Mouse (Mus musculus) kidney, adult 2 months (tissue): ENCODE data around the gene Srsf1. TPM values are rescaled to one million over a fixed set of nuclear protein-coding genes. Genes with fewer than 3 reads are reported as not detected.

ENCODE experiments used
- DNase-seq: peaks from one replicate; pipeline ENCODE4 v3.0.0; 2021
- H3K27ac ChIP-seq: fragments of 200-500 bp; 2 replicates; pipeline ENCODE4 v1.5.1; 2012; ENCODE audit warnings: low read depth, low read length, control low read depth, inconsistent platforms; ENCODE audit not compliant: insufficient read depth
- H3K27me3 ChIP-seq: fragments of 200-500 bp; replicated peaks from 2 replicates; pipeline ENCODE4 v1.6.1; 2012; ENCODE audit warnings: mild to moderate bottlenecking, moderate library complexity, low read length, inconsistent platforms; ENCODE audit not compliant: control insufficient read depth, insufficient read depth
- H3K36me3 ChIP-seq: fragments of 200-500 bp; 2 replicates; pipeline ENCODE4 v1.6.1; 2012; ENCODE audit warnings: mild to moderate bottlenecking, moderate library complexity, low read length, inconsistent platforms; ENCODE audit not compliant: control insufficient read depth, insufficient read depth
- H3K4me1 ChIP-seq: fragments of 200-500 bp; 2 replicates; pipeline ENCODE4 v1.6.1; 2011; ENCODE audit warnings: low read length; ENCODE audit not compliant: control insufficient read depth, insufficient read depth
- H3K4me3 ChIP-seq: fragments of 200-500 bp; 2 replicates; pipeline ENCODE4 v1.5.1; 2011; ENCODE audit warnings: mild to moderate bottlenecking, low read depth, low read length, control low read depth; ENCODE audit not compliant: insufficient read depth
- CTCF ChIP-seq: fragments of 200-500 bp; conservative IDR thresholded peaks from 2 replicates; pipeline ENCODE4 v1.5.1; 2011; ENCODE audit warnings: low read depth, mild to moderate bottlenecking, control low read depth, low read length, moderate library complexity, mixed read lengths; ENCODE audit not compliant: insufficient read depth, insufficient read length
- POLR2A ChIP-seq: fragments of 200-500 bp; IDR thresholded peaks from one replicate; pipeline ENCODE4 v1.6.1; 2011; ENCODE audit warnings: low read depth, low read length, control low read depth
- WGBS: fragments of 180-500 bp; shearing (Covaris S2); methylation state at CpG from one replicate; pipeline ENCODE4 v1.1.7; 2018; 5-methylcytosine and 5-hydroxymethylcytosine counted together
- polyA plus RNA-seq: library from polyadenylated mRNA; depleted of rRNA; stranded (reverse); fragments of >200 nt; gene quantifications from 2 replicates; pipeline ENCODE4 v1.2.3, GENCODE M21; 2012; rRNA removed

The Srsf1 gene
- 56.6 and 59.8 TPM in 2 replicates for polyA plus RNA-seq

DNA sequence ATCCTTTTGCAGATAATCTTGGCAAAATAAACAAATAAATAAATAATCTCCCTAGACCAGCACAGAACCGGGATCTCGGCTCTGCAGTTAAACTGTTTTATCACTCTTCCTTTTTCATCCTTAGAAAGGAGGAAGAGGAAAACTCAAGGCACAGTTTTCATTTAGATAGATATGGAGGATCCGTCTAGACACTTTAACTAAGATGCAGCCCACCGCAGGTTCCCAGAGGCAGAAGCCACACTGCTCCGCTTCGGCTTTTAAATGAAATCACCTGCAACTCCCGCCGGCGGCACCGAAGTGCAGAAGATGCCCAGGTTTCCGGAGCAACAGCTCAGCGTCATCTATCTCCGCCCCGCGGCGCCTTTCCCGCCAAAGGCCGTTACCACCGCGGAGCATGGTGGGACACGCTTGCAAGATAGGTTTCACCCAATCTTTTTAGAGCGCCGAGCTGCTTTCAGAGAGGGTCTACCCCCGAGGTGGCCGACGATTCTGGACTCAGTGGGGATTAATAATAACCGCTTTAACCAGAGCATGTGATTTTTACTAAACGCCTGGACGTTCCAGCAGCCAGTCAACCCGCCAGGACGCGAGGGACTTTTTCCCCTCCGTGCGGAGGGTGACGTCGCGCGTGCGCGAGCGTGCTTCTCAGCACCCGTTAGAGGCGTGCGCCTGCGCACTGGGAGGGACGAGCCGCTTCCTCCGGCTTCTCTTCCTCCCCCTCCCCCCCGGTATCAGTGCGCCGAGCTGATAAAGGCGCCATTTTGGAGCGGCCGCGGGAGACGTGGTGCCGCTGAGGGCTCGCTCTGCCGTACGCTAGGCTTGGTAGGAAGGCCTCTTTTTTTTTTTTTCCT, at the start of gene Srsf1:
Gene Srsf1 (plus strand): TSS at position 430 of the 851 bp plus-strand sequence.
- no peaks in the 10 kb centered on the region; the same call in 1 of the 2 replicates for H3K36me3 ChIP-seq
- H3K4me1 ChIP-seq: peaks cover 3% of the 10 kb centered on the region; the same call in 1 of the 2 replicates
- H3K27ac ChIP-seq: peak within 1 kb of the TSS; percentile 98
- peak; percentile 93 for TF ChIP-seq POLR2A
- no peak for TF ChIP-seq CTCF
- no peaks in the 10 kb centered on the region for H3K27me3 ChIP-seq
- H3K4me3 ChIP-seq: peak within 1 kb of the TSS; percentile 92
- peak; percentile 99 for DNase-seq
- WGBS: under 1% methylated on average over 60 of the region's 60 CpGs

DNA sequence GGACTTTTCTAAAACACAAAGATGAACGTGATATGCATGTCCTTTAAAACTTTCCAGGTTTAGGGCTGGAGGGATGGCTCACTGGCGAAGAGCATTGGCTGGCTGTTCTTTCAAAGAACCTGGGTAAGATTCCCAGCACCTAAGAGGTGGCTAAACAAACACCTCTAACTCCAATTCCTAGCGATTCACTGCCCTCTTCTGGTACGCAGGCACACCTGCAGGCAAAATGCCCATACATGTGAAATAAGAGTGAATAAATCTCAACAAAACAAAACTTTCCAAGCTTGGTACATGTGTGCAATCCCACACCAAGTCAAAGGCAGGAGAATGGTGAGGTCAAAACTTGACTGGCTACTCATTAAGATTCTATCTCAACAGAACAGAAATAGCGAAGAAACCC, 47.4 kb upstream of the Srsf1 start:
- Histone ChIP-seq H3K36me3 (no peaks in the 10 kb centered on the region), H3K4me1 (no peaks in the 10 kb centered on the region), H3K4me3 (no peak overlapping the region), H3K27ac (no peak overlapping the region), H3K27me3 (no peaks in the 10 kb centered on the region)
- 93% methylated on average over 5 of the region's 5 CpGs for WGBS
- DNase-seq: no peak
- TF ChIP-seq CTCF (peak; percentile 43), POLR2A (no peak)

DNA sequence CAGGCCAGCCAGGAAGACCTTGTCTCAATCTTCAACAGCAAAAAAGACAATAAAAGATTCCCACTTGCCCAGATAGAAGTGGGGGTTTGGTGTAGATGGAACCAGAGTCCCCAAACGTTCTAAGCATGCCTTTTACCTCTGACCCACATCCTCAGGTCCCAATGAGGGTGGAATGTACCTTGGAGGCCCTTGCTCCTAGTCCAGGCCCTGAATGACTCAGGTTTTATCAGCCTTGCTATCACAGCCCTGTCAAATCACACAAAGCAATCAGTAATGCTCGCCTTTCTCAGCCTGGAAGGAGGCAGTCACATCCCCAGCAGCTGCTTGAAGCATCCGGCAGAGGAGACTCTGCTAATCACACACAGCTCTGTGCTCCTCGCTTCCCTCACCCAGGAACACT, 44.4 kb upstream of the Srsf1 start:
- TF ChIP-seq POLR2A (no peak), CTCF (no peak)
- Histone ChIP-seq H3K36me3 (no peaks in the 10 kb centered on the region), H3K27ac (no peak overlapping the region), H3K27me3 (no peaks in the 10 kb centered on the region), H3K4me1 (no peaks in the 10 kb centered on the region), H3K4me3 (no peak overlapping the region)
- no peak for DNase-seq
- 71% methylated on average over 4 of the region's 4 CpGs for WGBS

DNA sequence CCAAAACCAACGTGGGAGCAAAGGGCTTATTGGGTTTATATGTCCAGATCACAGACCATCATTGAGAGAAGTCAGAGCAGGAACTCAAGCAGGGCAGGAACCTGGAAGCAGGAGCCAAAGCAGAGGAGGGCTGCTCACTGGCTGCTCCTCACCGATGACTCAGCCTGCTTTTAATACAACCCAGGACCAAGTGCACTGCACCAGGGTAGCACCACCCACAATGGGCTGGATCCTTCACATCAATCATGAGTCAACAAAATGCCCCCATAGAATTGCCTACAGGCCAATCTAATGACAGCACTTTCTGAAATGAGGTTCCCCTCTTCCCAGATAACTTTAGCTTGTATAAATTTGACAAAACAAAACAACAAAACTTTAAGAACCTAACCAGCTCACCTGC, 43.0 kb upstream of the Srsf1 start:
- 56% methylated on average over 2 of the region's 2 CpGs for WGBS
- Histone ChIP-seq H3K4me1 (no peaks in the 10 kb centered on the region), H3K36me3 (no peaks in the 10 kb centered on the region), H3K4me3 (no peak overlapping the region), H3K27ac (no peak overlapping the region), H3K27me3 (no peaks in the 10 kb centered on the region)
- no peak for TF ChIP-seq POLR2A
- no peak for TF ChIP-seq CTCF
- no peak for DNase-seq

DNA sequence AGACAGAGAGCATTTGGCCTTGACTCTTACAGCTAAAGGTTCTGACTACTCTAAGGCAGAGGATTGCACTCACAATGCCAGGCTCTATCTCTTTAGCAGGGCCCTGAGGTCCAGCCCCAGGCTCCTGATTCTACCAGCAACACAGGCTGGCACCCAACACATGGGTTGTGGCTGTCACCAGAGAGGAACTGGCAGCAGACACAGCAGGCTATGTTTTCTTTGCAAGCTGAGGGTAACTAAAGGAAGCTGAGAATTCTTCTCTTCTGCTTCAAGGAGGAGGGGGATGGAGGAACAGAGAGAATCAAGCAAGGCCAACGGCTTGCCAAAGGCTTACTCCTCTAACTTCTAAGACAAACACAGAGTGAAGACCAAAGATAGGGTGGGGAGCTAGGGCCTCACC, 38.5 kb upstream of the Srsf1 start:
- no peaks in the 10 kb centered on the region for H3K36me3 ChIP-seq
- WGBS: 78% methylated on average over 1 of the region's 1 CpGs
- no peak overlapping the region for H3K4me3 ChIP-seq
- no peaks in the 10 kb centered on the region for H3K27me3 ChIP-seq
- TF ChIP-seq CTCF (no peak), POLR2A (no peak)
- no peaks in the 10 kb centered on the region for H3K4me1 ChIP-seq
- no peak for DNase-seq
- H3K27ac ChIP-seq: no peak overlapping the region

DNA sequence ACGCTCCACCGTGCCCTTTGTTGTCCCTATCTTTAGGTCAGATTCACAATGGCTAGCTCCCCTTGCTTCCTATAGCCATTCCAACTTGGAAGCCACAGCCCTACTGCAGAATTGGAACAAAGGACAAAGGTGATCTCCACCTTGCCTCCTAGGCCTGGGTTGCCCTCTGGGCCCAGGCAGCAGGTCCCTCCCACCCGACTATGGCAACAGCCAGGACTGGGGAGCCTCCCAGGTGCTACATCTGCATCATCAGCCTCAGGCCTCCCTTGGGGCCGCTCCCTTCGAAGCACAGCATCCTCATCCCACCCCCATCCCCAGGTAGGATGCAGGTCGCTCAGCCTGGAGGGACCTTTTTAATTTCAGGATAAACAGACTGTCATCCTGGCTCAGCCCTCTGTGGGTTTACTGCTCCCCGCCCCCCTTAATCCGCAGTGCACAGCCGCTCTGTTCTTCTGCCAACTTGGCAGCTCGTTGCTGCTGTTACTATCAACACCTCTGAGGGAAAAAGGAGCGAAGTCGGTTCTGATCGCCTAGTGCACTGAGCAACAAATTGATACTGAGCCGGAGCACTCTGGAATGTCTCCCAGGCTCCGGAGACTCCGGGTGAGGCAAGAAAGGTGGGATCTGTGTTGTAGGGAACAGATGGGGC, 37.5 kb upstream of the Srsf1 start:
- DNase-seq: peak; percentile 15
- H3K27me3 ChIP-seq: no peaks in the 10 kb centered on the region
- TF ChIP-seq POLR2A (no peak), CTCF (no peak)
- 28% methylated on average over 16 of the region's 16 CpGs for WGBS
- no peak overlapping the region for H3K27ac ChIP-seq
- H3K4me1 ChIP-seq: no peaks in the 10 kb centered on the region
- H3K4me3 ChIP-seq: no peak overlapping the region
- no peaks in the 10 kb centered on the region for H3K36me3 ChIP-seq

DNA sequence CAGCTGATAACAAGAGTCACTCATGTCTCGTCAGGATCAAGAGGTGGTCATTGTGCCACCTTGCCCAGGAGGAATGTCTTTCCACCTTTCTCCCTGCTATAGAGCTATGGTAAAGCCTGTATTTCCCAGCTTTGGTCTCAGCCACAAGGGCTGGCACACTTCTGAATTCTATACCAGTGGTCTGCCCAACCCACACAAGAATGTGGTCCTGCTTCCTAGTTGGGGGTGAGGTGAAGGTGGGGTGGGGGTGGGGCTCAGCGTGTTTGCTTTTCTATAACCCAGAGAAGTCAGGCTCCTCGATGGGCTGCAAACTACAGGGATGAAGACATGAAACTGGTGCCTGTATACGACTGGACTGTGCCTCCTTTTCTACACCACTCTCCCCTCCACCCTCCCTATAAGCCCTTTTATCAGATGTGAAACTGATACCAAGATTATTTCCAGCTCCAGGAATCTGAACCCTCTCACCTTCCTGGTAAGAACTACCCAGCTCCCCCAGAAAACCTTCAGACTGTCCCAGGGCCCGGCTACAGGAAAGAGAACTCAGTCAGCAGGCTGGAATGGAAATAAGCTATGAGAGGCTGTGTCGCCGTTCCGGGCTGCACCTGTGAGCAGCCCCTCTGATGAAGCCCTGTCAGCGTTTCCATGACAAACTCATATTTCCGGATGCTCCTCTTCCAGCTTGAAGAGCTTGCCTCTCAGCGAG, 35.8 kb upstream of the Srsf1 start:
- no peaks in the 10 kb centered on the region for H3K27me3 ChIP-seq
- DNase-seq: no peak
- TF ChIP-seq CTCF (no peak), POLR2A (no peak)
- H3K4me1 ChIP-seq: no peaks in the 10 kb centered on the region
- no peak overlapping the region for H3K27ac ChIP-seq
- WGBS: 73% methylated on average over 11 of the region's 11 CpGs
- H3K4me3 ChIP-seq: no peak overlapping the region
- H3K36me3 ChIP-seq: no peaks in the 10 kb centered on the region
